Mouse (Mus musculus) stomach, embryonic 14.5 days (tissue): ENCODE data around the gene Tmeff2. TPM values are rescaled to one million over a fixed set of nuclear protein-coding genes. Genes with fewer than 3 reads are reported as not detected.

Experiments used
- ATAC-seq: fragments of 200-750 bp; cut with Nextera tagmentation; 2 replicates; pipeline ENCODE4 v1.8.0; 2017; ENCODE audit warnings: low read depth, moderate TSS enrichment; ENCODE audit not compliant: insufficient number of reproducible peaks, insufficient read depth, low FRiP score
- H3K27ac ChIP-seq: fragments of 300-500 bp; sonication (generic); 2 replicates; pipeline ENCODE4 v1.5.1; 2014; ENCODE audit warnings: mild to moderate bottlenecking, low read length, moderate library complexity, mixed read lengths
- H3K27me3 ChIP-seq: fragments of 300-500 bp; sonication (generic); 2 replicates; pipeline ENCODE4 v1.6.1; 2014; ENCODE audit warnings: low read length, control low read depth, mixed read lengths; ENCODE audit not compliant: control insufficient read depth, insufficient read depth
- H3K36me3 ChIP-seq: fragments of 300-500 bp; sonication (generic); 2 replicates; pipeline ENCODE4 v1.6.1; 2014; ENCODE audit warnings: mild to moderate bottlenecking, control low read depth, low read length, moderate library complexity, mixed read lengths; ENCODE audit not compliant: control insufficient read depth, insufficient read depth
- H3K4me1 ChIP-seq: fragments of 300-500 bp; sonication (generic); 2 replicates; pipeline ENCODE4 v1.6.1; 2014; ENCODE audit warnings: low read length, control low read depth, mixed read lengths; ENCODE audit not compliant: control insufficient read depth, insufficient read depth
- H3K4me2 ChIP-seq: fragments of 300-500 bp; sonication (generic); replicated peaks from 2 replicates; pipeline ENCODE4 v1.6.1; 2014; ENCODE audit warnings: low read depth, low read length, control low read depth
- H3K4me3 ChIP-seq: fragments of 300-500 bp; sonication (generic); 2 replicates; pipeline ENCODE4 v1.5.1; 2014; ENCODE audit warnings: low read depth, low read length, control low read depth
- H3K9ac ChIP-seq: fragments of 300-500 bp; sonication (generic); replicated peaks from 2 replicates; pipeline ENCODE4 v1.6.1; 2014; ENCODE audit warnings: low read depth, mild to moderate bottlenecking, control low read depth, low read length, moderate library complexity, mixed read lengths
- H3K9me3 ChIP-seq: fragments of 300-500 bp; sonication (generic); 2 replicates; pipeline ENCODE4 v1.6.1; 2016; ENCODE audit warnings: low read depth, low read length, control low read depth; ENCODE audit not compliant: control insufficient read depth
- WGBS: fragments of 180-500 bp; shearing (Covaris S2); extraction: QIAGEN DNeasy Blood & Tissue Kit; methylation state at CpG from one replicate; pipeline ENCODE4 v1.1.7; 2014; 5-methylcytosine and 5-hydroxymethylcytosine counted together
- polyA plus RNA-seq: library from polyadenylated mRNA; unstranded; fragments of >200 nt; fragmentation: Nextera tagmentation; extraction: Ambion mirVana; gene quantifications from 2 replicates; pipeline ENCODE4 v1.2.1, GENCODE M21; 2014

Gene Tmeff2
- polyA plus RNA-seq, 1 experiment from 2014 or later = 12.3 TPM

GRCm38 (mm10) chr1:50999793-51000192, 99.3 kb downstream of the Tmeff2 start:
- H3K4me3 ChIP-seq = no peak overlapping the region
- ATAC-seq = no peak
- no peak overlapping the region for H3K27ac ChIP-seq
- no peaks in the 10 kb centered on the region for H3K4me1 ChIP-seq
- no peaks in the 10 kb centered on the region for H3K27me3 ChIP-seq
- no peaks in the 10 kb centered on the region for H3K9me3 ChIP-seq
- WGBS = 81% methylated on average over 3 of the region's 3 CpGs
- no peaks in the 10 kb centered on the region for H3K36me3 ChIP-seq
- H3K4me2 ChIP-seq = no peak overlapping the region
- H3K9ac ChIP-seq = no peak overlapping the region

DNA sequence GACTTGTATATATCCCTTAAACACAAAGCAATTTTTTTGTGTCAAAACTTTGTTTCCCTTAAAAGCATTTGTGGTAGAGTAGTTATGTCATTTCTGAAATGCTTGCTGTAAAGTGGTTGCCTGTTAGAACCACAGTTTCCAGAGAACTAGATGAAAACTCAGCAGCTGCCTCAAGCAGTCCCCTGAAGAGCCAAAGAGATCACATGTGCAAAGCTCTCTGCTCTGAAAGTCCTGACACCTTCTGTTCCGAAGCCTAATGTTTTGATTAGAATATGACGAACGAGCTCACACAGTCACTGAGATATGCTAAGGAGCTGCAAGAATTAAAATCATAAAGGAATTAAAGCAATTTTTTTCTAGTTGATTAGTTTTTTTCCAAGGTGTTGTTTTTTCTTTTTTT, 107.9 kb downstream of the Tmeff2 start:
- H3K27ac ChIP-seq = no peak overlapping the region
- ATAC-seq = no peak
- H3K4me2 ChIP-seq = no peak overlapping the region
- no peaks in the 10 kb centered on the region for H3K9me3 ChIP-seq
- no peaks in the 10 kb centered on the region for H3K27me3 ChIP-seq
- H3K4me1 ChIP-seq = no peaks in the 10 kb centered on the region
- no peak overlapping the region for H3K9ac ChIP-seq
- H3K36me3 ChIP-seq = no peaks in the 10 kb centered on the region
- WGBS = 40% methylated on average over 3 of the region's 3 CpGs
- H3K4me3 ChIP-seq = no peak overlapping the region

DNA sequence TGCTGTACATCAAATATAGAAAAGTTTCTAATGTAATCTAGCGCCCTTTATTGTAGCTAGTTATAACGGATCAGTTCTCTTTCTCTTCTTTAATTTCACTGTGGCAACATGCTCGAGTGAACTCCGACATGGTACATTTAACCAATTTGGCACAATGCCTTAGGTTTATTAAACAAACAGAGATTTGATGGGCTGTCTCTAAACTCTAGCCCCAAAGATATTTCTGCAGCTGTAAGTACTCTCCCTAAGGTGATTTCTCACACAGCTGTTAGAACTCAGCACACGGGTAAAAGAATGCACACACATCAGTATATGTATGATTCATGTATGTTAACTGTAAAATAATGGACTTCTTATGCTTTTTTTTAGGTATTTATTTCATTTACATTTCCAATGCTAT, 139.8 kb downstream of the Tmeff2 start:
- Histone ChIP-seq H3K4me3 (no peak overlapping the region), H3K4me1 (no peaks in the 10 kb centered on the region), H3K36me3 (no peaks in the 10 kb centered on the region), H3K27me3 (no peaks in the 10 kb centered on the region), H3K9me3 (no peaks in the 10 kb centered on the region), H3K4me2 (no peak overlapping the region), H3K9ac (no peak overlapping the region), H3K27ac (no peak overlapping the region)
- 53% methylated on average over 5 of the region's 5 CpGs for WGBS
- no peak for ATAC-seq

- Histone ChIP-seq H3K27ac (no peak overlapping the region), H3K36me3 (no peaks in the 10 kb centered on the region), H3K9ac (no peak overlapping the region), H3K9me3 (no peaks in the 10 kb centered on the region), H3K4me3 (no peak overlapping the region), H3K4me1 (no peaks in the 10 kb centered on the region), H3K27me3 (no peaks in the 10 kb centered on the region), H3K4me2 (no peak overlapping the region)
- 91% methylated on average over 7 of the region's 7 CpGs for WGBS
- ATAC-seq = no peak
Measured at GRCm38 (mm10) chr1:51044810-51045209, 144.4 kb downstream of the Tmeff2 start.

GRCm38 (mm10) chr1:51064549-51064948, 164.1 kb downstream of the Tmeff2 start:
- Histone ChIP-seq H3K4me1 (no peaks in the 10 kb centered on the region), H3K36me3 (no peaks in the 10 kb centered on the region), H3K27ac (no peak overlapping the region), H3K4me2 (no peak overlapping the region), H3K9me3 (no peaks in the 10 kb centered on the region), H3K4me3 (no peak overlapping the region), H3K27me3 (no peaks in the 10 kb centered on the region), H3K9ac (no peak overlapping the region)
- ATAC-seq = no peak

DNA sequence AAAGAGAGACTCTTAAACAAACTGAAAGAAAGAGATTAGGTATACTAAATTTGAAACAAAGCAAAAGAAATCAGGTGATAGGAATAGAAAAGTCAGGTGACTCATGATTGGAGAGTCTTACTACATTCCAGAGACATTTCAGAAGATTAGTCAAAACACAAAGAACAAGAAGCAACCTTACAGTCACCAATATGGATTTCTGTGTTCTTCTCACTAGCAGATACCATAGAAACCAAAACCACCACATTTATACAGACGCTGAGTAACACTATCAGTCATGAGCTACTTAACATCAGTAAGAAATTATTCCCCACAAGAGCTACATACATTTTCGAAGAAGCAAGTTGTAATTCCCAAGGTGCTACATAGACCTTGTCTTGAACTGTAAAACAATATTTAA, 165.2 kb downstream of the Tmeff2 start:
- Histone ChIP-seq H3K4me3 (no peak overlapping the region), H3K9me3 (no peaks in the 10 kb centered on the region), H3K27ac (no peak overlapping the region), H3K9ac (no peak overlapping the region), H3K4me1 (no peaks in the 10 kb centered on the region), H3K36me3 (no peaks in the 10 kb centered on the region), H3K27me3 (no peaks in the 10 kb centered on the region), H3K4me2 (no peak overlapping the region)
- ATAC-seq = no peak
- 76% methylated on average over 2 of the region's 2 CpGs for WGBS

DNA sequence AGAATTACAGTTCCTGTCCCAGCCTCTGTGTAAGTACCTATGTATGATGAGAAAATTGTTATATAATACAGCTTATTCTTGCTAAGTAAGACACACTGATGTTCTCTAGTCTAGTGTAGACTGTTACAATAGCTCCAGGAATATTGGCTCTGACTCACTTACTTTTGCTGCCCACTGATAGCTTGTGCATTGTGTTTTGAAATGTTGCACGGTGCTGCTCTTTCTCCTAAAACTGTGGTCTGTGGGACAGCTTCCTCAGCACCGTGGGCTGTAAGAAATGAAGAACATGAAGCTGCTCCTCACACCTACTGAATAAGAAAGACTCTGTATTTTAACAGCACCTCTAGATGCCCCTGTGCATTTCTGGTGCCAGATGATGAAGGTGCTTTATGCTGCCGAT, 168.4 kb downstream of the Tmeff2 start:
- Histone ChIP-seq H3K4me1 (no peaks in the 10 kb centered on the region), H3K4me3 (no peak overlapping the region), H3K36me3 (no peaks in the 10 kb centered on the region), H3K27ac (no peak overlapping the region), H3K9me3 (no peaks in the 10 kb centered on the region), H3K9ac (no peak overlapping the region), H3K4me2 (no peak overlapping the region), H3K27me3 (no peaks in the 10 kb centered on the region)
- no peak for ATAC-seq
- WGBS = 82% methylated on average over 3 of the region's 3 CpGs

DNA sequence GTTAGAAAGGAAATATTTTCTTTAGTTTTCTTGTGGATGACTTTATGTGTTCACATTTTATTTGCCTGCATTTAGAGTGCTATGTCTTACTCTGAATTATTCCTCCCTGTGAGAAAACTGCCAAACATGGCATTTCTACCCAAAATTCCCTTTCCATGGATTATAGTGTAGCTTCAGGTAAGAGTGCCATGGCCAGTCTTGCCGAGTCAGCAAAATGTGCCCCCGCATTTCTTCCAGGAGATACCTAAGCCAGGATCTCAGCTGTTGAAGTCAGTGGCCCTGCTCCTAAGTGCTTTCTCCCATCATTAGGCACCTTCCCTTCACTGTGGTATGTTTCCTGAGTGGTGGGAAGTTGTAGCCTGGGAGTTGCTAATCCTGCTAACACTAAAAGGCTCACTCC, 168.8 kb downstream of the Tmeff2 start:
- H3K36me3 ChIP-seq = no peaks in the 10 kb centered on the region
- no peaks in the 10 kb centered on the region for H3K4me1 ChIP-seq
- no peaks in the 10 kb centered on the region for H3K27me3 ChIP-seq
- H3K9ac ChIP-seq = no peak overlapping the region
- H3K4me2 ChIP-seq = no peak overlapping the region
- no peak overlapping the region for H3K27ac ChIP-seq
- no peak overlapping the region for H3K4me3 ChIP-seq
- 78% methylated on average over 2 of the region's 2 CpGs for WGBS
- ATAC-seq = no peak
- no peaks in the 10 kb centered on the region for H3K9me3 ChIP-seq

DNA sequence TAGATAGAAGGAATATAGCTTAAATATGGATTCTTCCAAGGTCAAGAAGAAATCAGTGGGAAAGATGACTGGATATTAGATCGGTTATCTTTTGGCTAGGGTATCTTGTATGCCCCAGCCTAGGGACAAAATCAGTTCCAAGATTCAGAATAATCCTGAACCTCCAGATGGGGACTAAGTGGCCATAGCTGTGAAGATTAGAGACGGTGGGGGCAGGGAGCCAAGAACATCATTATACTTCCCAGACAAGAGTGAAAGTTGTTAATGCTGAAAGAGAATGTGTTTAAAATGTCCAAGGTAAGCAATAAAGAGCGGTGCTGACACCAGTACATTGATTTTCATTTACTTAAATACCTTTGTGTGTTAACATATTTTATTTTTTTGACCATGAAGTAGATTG, 173.6 kb downstream of the Tmeff2 start:
- H3K4me3 ChIP-seq = no peak overlapping the region

More for the DNA sequence above, 173.6 kb downstream of the Tmeff2 start:
- no peaks in the 10 kb centered on the region for H3K36me3 ChIP-seq
- no peaks in the 10 kb centered on the region for H3K27me3 ChIP-seq
- ATAC-seq = no peak
- no peak overlapping the region for H3K27ac ChIP-seq
- H3K9me3 ChIP-seq = no peaks in the 10 kb centered on the region
- no peaks in the 10 kb centered on the region for H3K4me1 ChIP-seq
- no peak overlapping the region for H3K4me2 ChIP-seq
- no peak overlapping the region for H3K9ac ChIP-seq
- WGBS = 75% methylated on average over 3 of the region's 3 CpGs
